Comparison of ENCODE assay signal across 33 mouse cellular contexts in the genomic region with DNA sequence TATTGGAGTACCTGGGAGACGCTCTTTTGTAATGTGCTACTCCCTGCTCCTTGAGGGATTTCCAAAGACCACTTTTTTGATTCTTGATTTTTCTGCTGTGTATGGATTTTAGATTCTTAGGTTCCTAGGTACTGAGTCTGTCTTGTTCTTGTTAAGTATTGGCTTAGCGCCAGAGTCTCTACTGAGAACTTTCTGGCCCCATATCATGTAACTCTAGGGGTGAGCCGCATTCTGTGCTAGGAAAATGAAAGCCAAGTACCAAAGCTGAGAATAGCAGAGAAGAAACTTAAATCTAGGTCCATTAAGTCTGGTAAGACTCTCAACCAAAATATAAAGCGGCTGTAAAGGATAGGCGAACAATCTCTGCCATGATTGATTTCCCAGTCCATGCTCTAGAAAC. TPM values are rescaled to one million over a fixed set of nuclear protein-coding genes. Genes with fewer than 3 reads are reported as not detected.
"Had no signal": no experiment of that assay in that cellular context is flagged by ENCODE, and none has a peak within 500 bp of the region (broad histone marks: within the 10 kb centered on the region; RNA-seq: fewer than 3 reads in every experiment).

No protein-coding gene starts in this region.

- H3K9ac ChIP-seq: heart, embryonic 13.5 days; heart, embryonic 15.5 days; hindbrain, embryonic 12.5 days; hindbrain, embryonic 14.5 days; intestine, embryonic 15.5 days; limb, embryonic 15.5 days; liver, embryonic 13.5 days; liver, embryonic 15.5 days had no signal

- H3K4me2 ChIP-seq: heart, embryonic 11.5 days; heart, embryonic 13.5 days; heart, embryonic 15.5 days; hindbrain, embryonic 12.5 days; hindbrain, embryonic 14.5 days; intestine, embryonic 15.5 days; limb, embryonic 15.5 days; liver, embryonic 13.5 days; liver, embryonic 15.5 days had no signal

- H3K9me3 ChIP-seq: heart, embryonic 13.5 days; heart, embryonic 15.5 days; hindbrain, embryonic 10.5 days; hindbrain, embryonic 12.5 days; intestine, embryonic 15.5 days; limb, embryonic 15.5 days; liver, embryonic 13.5 days; liver, embryonic 15.5 days had no signal

- H3K4me3 ChIP-seq: gastrocnemius, adult 2 months; heart, embryonic 13.5 days; heart, embryonic 15.5 days; hindbrain, embryonic 10.5 days; hindbrain, embryonic 12.5 days; intestine, embryonic 15.5 days; layer of hippocampus, adult 2 months; left cerebral cortex, adult 2 months; limb, embryonic 15.5 days; liver, embryonic 13.5 days; liver, embryonic 15.5 days had no signal

- H3K27ac ChIP-seq: gastrocnemius, adult 2 months; heart, embryonic 13.5 days; heart, embryonic 15.5 days; hindbrain, embryonic 10.5 days; hindbrain, embryonic 12.5 days; hindbrain, embryonic 14.5 days; intestine, embryonic 15.5 days; layer of hippocampus, adult 2 months; left cerebral cortex, adult 2 months; limb, embryonic 15.5 days; liver, embryonic 13.5 days; liver, embryonic 15.5 days had no signal

- H3K4me1 ChIP-seq: heart, embryonic 13.5 days; heart, embryonic 15.5 days; hindbrain, embryonic 10.5 days; intestine, embryonic 15.5 days; liver, embryonic 13.5 days; liver, embryonic 15.5 days had no signal

- H3K27me3 ChIP-seq: heart, embryonic 13.5 days; heart, embryonic 15.5 days; hindbrain, embryonic 12.5 days; intestine, embryonic 15.5 days; limb, embryonic 15.5 days; liver, embryonic 13.5 days; liver, embryonic 15.5 days had no signal

- H3K36me3 ChIP-seq: hindbrain, embryonic 12.5 days; liver, embryonic 13.5 days; liver, embryonic 15.5 days had no signal

- ATAC-seq: hindbrain, embryonic 16.5 days; inflammation-experienced regulatory T-cells, adult 6 months; intestine, embryonic 15.5 days; intestine, postnatal 0 days had no signal

- DNase-seq: gastrocnemius, adult 2 months; gastrocnemius, postnatal 10 days; gastrocnemius, postnatal 25 days; heart, adult 18-20 months; heart, postnatal 4 days; kidney, adult 18-20 months; kidney, adult 8-10 months; kidney, postnatal 10 days; kidney, postnatal 25 days; kidney, postnatal 4 days; liver, embryonic 13.5 days had no signal

RNA-seq across cellular contexts. Expression of a gene that starts 21.9 kb away (rescaled TPM):
- total RNA-seq: gastrocnemius, postnatal 10 days; gastrocnemius, postnatal 4 days; granulocyte monocyte progenitor cell, adult 5-6 weeks; heart, postnatal 25 days; liver, adult 2 months had no signal
- polyA plus RNA-seq: heart, embryonic 11.5 days; heart, embryonic 13.5 days; heart, postnatal 0 days; intestine, embryonic 15.5 days; intestine, postnatal 0 days; kidney, embryonic 14.5 days; kidney, embryonic 16.5 days; limb, embryonic 11.5 days; limb, embryonic 15.5 days; liver, adult 2 months; liver, embryonic 13.5 days; liver, embryonic 15.5 days had no signal

RNA-seq across cellular contexts. Expression of a gene that starts 28.1 kb away (rescaled TPM):
- total RNA-seq: granulocyte monocyte progenitor cell, adult 5-6 weeks; liver, adult 2 months had no signal
- polyA plus RNA-seq: hindbrain, embryonic 10.5 days; hindbrain, embryonic 12.5 days; hindbrain, embryonic 14.5 days; hindbrain, embryonic 16.5 days; inflammation-experienced regulatory T-cells, adult 6 months; intestine, embryonic 15.5 days; kidney, embryonic 14.5 days; kidney, embryonic 16.5 days; limb, embryonic 11.5 days; liver, adult 2 months; liver, embryonic 13.5 days; liver, embryonic 15.5 days had no signal

RNA-seq across cellular contexts. Expression of a gene that starts 56.7 kb away (rescaled TPM):
- total RNA-seq: granulocyte monocyte progenitor cell, adult 5-6 weeks had no signal
- polyA plus RNA-seq: heart, embryonic 15.5 days; heart, postnatal 0 days; hindbrain, embryonic 12.5 days; hindbrain, embryonic 14.5 days; hindbrain, embryonic 16.5 days; inflammation-experienced regulatory T-cells, adult 6 months; limb, embryonic 11.5 days; limb, embryonic 15.5 days had no signal
